In genomic region chr15:83410270-83410669, GRCm38 (mm10) we compare ENCODE assay signal across 14 mouse cellular contexts. TPM values are rescaled to one million over a fixed set of nuclear protein-coding genes. Genes with fewer than 3 reads are reported as not detected.
DNase-seq lines count a peak whose midpoint lies in the region; ATAC-seq and TF ChIP-seq lines count a peak whose summit lies in the region.
"Had no signal": no experiment of that assay in that cellular context is flagged by ENCODE, and none has a peak within 500 bp of the region (broad histone marks: within the 10 kb centered on the region; RNA-seq: fewer than 3 reads in every experiment).

No protein-coding gene starts in this region.

- no peaks in the 10 kb centered on the region for H3K36me3 ChIP-seq in liver, adult 2 months (ENCODE audit: control insufficient read depth, insufficient read depth, low read length)
- H3K36me3 ChIP-seq in liver, embryonic 11.5 days (ENCODE audit: control insufficient read depth, insufficient read depth, low read length) = 0 out of 2 replicates have a peak, but pooled peaks cover 3% of the 10 kb centered on the region
- no peaks in the 10 kb centered on the region; a peak in 1 of 4 replicates for H3K36me3 ChIP-seq in MEL (ENCODE audit: control insufficient read depth in 1 of 2, insufficient read depth in 2 of 2, low read length in 2 of 2)
- peaks cover 14% of the 10 kb centered on the region for H3K36me3 ChIP-seq in liver, embryonic 16.5 days (ENCODE audit: control insufficient read depth, insufficient read depth)
- no peaks in the 10 kb centered on the region for H3K36me3 ChIP-seq in forebrain, postnatal 0 days (ENCODE audit: insufficient read depth)
- H3K36me3 ChIP-seq: embryonic facial prominence, embryonic 13.5 days; neural tube, embryonic 15.5 days had no signal

- peak; percentile 34 for DNase-seq in liver, adult 2 months (ENCODE audit: extremely low read depth, low read depth, low spot score)
- DNase-seq in liver, embryonic 11.5 days (ENCODE audit: low spot score) = no peak
- DNase-seq in MEL (ENCODE audit: low read depth, low spot score) = peak; percentile 36
- DNase-seq in thymus, postnatal 14 days = no peak
- no peak for DNase-seq in forebrain, postnatal 0 days
- DNase-seq in left cerebral cortex, postnatal 10 days (ENCODE audit: extremely low spot score in 1 of 2, low spot score in 2 of 2) = no peak
- DNase-seq: cerebellum, adult 9-10 months; kidney, adult 11 months; right cerebral cortex, postnatal 25 days had no signal

- H3K4me3 ChIP-seq in liver, adult 2 months (ENCODE audit: insufficient read depth, low read depth, low read length) = no peak overlapping the region
- H3K4me3 ChIP-seq in liver, embryonic 11.5 days (ENCODE audit: low read depth, low read length) = no peak overlapping the region
- H3K4me3 ChIP-seq in MEL (ENCODE audit: control insufficient read depth in 1 of 2, insufficient read depth in 1 of 2, low read depth in 2 of 2, low read length in 2 of 2) = no peak overlapping the region
- H3K4me3 ChIP-seq in bone marrow macrophage, adult 2 months (ENCODE audit: insufficient read depth, low read length) = peak overlapping the region; percentile 4; the same call in 1 of the 2 replicates
- no peak overlapping the region for H3K4me3 ChIP-seq in liver, embryonic 16.5 days (ENCODE audit: low read depth, low read length)
- no peak overlapping the region for H3K4me3 ChIP-seq in forebrain, postnatal 0 days (ENCODE audit: low read depth, low read length)
- H3K4me3 ChIP-seq: embryonic facial prominence, embryonic 13.5 days; neural tube, embryonic 15.5 days had no signal

- no peak for TF ChIP-seq CTCF in liver, adult 2 months (IDR thresholded peaks at IDR 0.05; ENCODE audit: low read depth, low read length)
- TF ChIP-seq CTCF in MEL (IDR thresholded peaks at IDR 0.05 in 2 of 3, conservative IDR thresholded peaks at IDR 0.05 in 1 of 3; ENCODE audit: control insufficient read depth in 1 of 3, insufficient read depth in 1 of 3, low read depth in 2 of 3, low read length in 3 of 3, poor library complexity in 1 of 3, severe bottlenecking in 1 of 3) = no peak
- no peak for TF ChIP-seq CTCF in bone marrow macrophage, adult 2 months (IDR thresholded peaks at IDR 0.05; ENCODE audit: low read depth, low read length)
- TF ChIP-seq CTCF in forebrain, postnatal 0 days (IDR thresholded peaks at IDR 0.05; ENCODE audit: low read depth) = no peak

- H3K27ac ChIP-seq in liver, adult 2 months (replicated peaks; ENCODE audit: insufficient read depth, low read depth, low read length) = no peak overlapping the region
- no peak overlapping the region; the same call in 1 of the 2 replicates for H3K27ac ChIP-seq in liver, embryonic 11.5 days (ENCODE audit: low read depth, low read length)
- H3K27ac ChIP-seq in MEL (ENCODE audit: control insufficient read depth, low read depth, low read length) = no peak overlapping the region
- peak overlapping the region; percentile 30 for H3K27ac ChIP-seq in bone marrow macrophage, adult 2 months (ENCODE audit: insufficient read depth, low read depth, low read length)
- H3K27ac ChIP-seq in liver, embryonic 16.5 days (ENCODE audit: low read length) = no peak overlapping the region
- H3K27ac ChIP-seq in forebrain, postnatal 0 days (ENCODE audit: low read depth, low read length) = no peak overlapping the region
- H3K27ac ChIP-seq: embryonic facial prominence, embryonic 13.5 days; neural tube, embryonic 15.5 days had no signal

- H3K9me3 ChIP-seq in liver, embryonic 11.5 days (ENCODE audit: control insufficient read depth, low read length) = no peaks in the 10 kb centered on the region
- H3K9me3 ChIP-seq in MEL (replicated peaks; ENCODE audit: insufficient read depth, low read length) = no peaks in the 10 kb centered on the region
- H3K9me3 ChIP-seq in liver, embryonic 16.5 days (replicated peaks; ENCODE audit: control insufficient read depth, low read length) = no peaks in the 10 kb centered on the region
- H3K9me3 ChIP-seq in forebrain, postnatal 0 days (ENCODE audit: low read length) = no peaks in the 10 kb centered on the region
- H3K9me3 ChIP-seq: embryonic facial prominence, embryonic 13.5 days; neural tube, embryonic 15.5 days had no signal

- WGBS in liver, adult 2 months = 46% methylated on average over 6 of the region's 6 CpGs
- 47% methylated on average over 6 of the region's 6 CpGs for WGBS in liver, embryonic 11.5 days
- WGBS in liver, embryonic 16.5 days (ENCODE audit: insufficient replicate concordance) = 53% methylated on average over 6 of the region's 6 CpGs
- WGBS in forebrain, postnatal 0 days = 79% methylated on average over 6 of the region's 6 CpGs

- TF ChIP-seq RAD21 in MEL (IDR thresholded peaks at IDR 0.05; ENCODE audit: low read depth, low read length) = no peak

- TF ChIP-seq EP300 in MEL (IDR thresholded peaks at IDR 0.05; ENCODE audit: low read depth in 1 of 2, low read length in 2 of 2) = no peak

- ATAC-seq in liver, embryonic 11.5 days (replicated peaks; ENCODE audit: low FRiP score) = no peak
- no peak for ATAC-seq in liver, embryonic 16.5 days (ENCODE audit: low read depth)
- ATAC-seq in forebrain, postnatal 0 days = no peak
- ATAC-seq: midbrain, embryonic 16.5 days had no signal

- peaks cover 4% of the 10 kb centered on the region for H3K4me1 ChIP-seq in liver, adult 2 months (ENCODE audit: control insufficient read depth, insufficient read depth, low read length)
- H3K4me1 ChIP-seq in liver, embryonic 11.5 days (replicated peaks; ENCODE audit: control insufficient read depth, insufficient read depth, low read length) = peaks cover 23% of the 10 kb centered on the region
- H3K4me1 ChIP-seq in MEL (ENCODE audit: control insufficient read depth in 1 of 2, insufficient read depth in 2 of 2, low read length in 2 of 2) = no peaks in the 10 kb centered on the region
- H3K4me1 ChIP-seq in bone marrow macrophage, adult 2 months (ENCODE audit: control insufficient read depth, insufficient read depth, low read length) = peaks cover 64% of the 10 kb centered on the region
- peaks cover 18% of the 10 kb centered on the region for H3K4me1 ChIP-seq in liver, embryonic 16.5 days (ENCODE audit: control insufficient read depth, low read depth, low read length)
- no peaks in the 10 kb centered on the region for H3K4me1 ChIP-seq in forebrain, postnatal 0 days (ENCODE audit: insufficient read depth)
- H3K4me1 ChIP-seq: neural tube, embryonic 15.5 days had no signal

- no peak overlapping the region for H3K4me2 ChIP-seq in liver, embryonic 11.5 days
- H3K4me2 ChIP-seq in liver, embryonic 16.5 days (ENCODE audit: low read depth, low read length) = no peak overlapping the region
- no peak overlapping the region for H3K4me2 ChIP-seq in forebrain, postnatal 0 days (ENCODE audit: low read depth)
- H3K4me2 ChIP-seq: embryonic facial prominence, embryonic 13.5 days; neural tube, embryonic 15.5 days had no signal

- H3K27me3 ChIP-seq in liver, adult 2 months (ENCODE audit: control insufficient read depth, insufficient read depth, low read length) = no peaks in the 10 kb centered on the region
- no peaks in the 10 kb centered on the region for H3K27me3 ChIP-seq in liver, embryonic 11.5 days (replicated peaks; ENCODE audit: control insufficient read depth, insufficient read depth, low read length)
- H3K27me3 ChIP-seq in MEL (ENCODE audit: control insufficient read depth in 1 of 2, insufficient read depth in 2 of 2, low read length in 2 of 2) = no peaks in the 10 kb centered on the region
- no peaks in the 10 kb centered on the region for H3K27me3 ChIP-seq in liver, embryonic 16.5 days (ENCODE audit: control insufficient read depth, insufficient read depth, low read depth, low read length)
- H3K27me3 ChIP-seq in forebrain, postnatal 0 days (ENCODE audit: insufficient read depth, low read length) = no peaks in the 10 kb centered on the region
- H3K27me3 ChIP-seq: embryonic facial prominence, embryonic 13.5 days; neural tube, embryonic 15.5 days had no signal

- intact Hi-C loops in left cerebral cortex, postnatal 10 days (cut with DNase I) = no loop called here

- TF ChIP-seq POLR2A in liver, adult 2 months (IDR thresholded peaks at IDR 0.05; ENCODE audit: extremely low read depth, insufficient read depth, low read length) = no peak
- TF ChIP-seq POLR2A in MEL (IDR thresholded peaks at IDR 0.05; ENCODE audit: control insufficient read depth in 1 of 2, insufficient read depth in 1 of 2, low read depth in 1 of 2, low read length in 2 of 2, poor library complexity in 1 of 2) = no peak
- no peak for TF ChIP-seq POLR2A in bone marrow macrophage, adult 2 months (IDR thresholded peaks at IDR 0.05; ENCODE audit: borderline replicate concordance, low read depth, low read length)

- no peak overlapping the region for H3K9ac ChIP-seq in liver, adult 2 months (ENCODE audit: low read depth, low read length)
- no peak overlapping the region for H3K9ac ChIP-seq in liver, embryonic 11.5 days (ENCODE audit: low read depth, low read length)
- no peak overlapping the region for H3K9ac ChIP-seq in MEL (ENCODE audit: control insufficient read depth, low read depth, low read length, poor library complexity, severe bottlenecking)
- H3K9ac ChIP-seq in liver, embryonic 16.5 days (ENCODE audit: low read depth, low read length) = peak overlapping the region; percentile 6; the same call in 1 of the 2 replicates
- H3K9ac ChIP-seq in forebrain, postnatal 0 days = no peak overlapping the region
- H3K9ac ChIP-seq: embryonic facial prominence, embryonic 13.5 days; neural tube, embryonic 15.5 days had no signal

- H3K79me2 ChIP-seq in liver, adult 2 months (ENCODE audit: control insufficient read depth, insufficient read depth, low read length) = peaks cover 40% of the 10 kb centered on the region
- peaks cover 17% of the 10 kb centered on the region for H3K79me2 ChIP-seq in MEL (ENCODE audit: control insufficient read depth, insufficient read depth, low read length, poor library complexity)

TF ChIP-seq in MEL, 35 proteins besides CTCF, POLR2A, EP300 and RAD21 (continues in another document):
- TF ChIP-seq GATA1 (IDR thresholded peaks at IDR 0.05; ENCODE audit: low read depth, low read length) (no peak), ZC3H11A (IDR thresholded peaks at IDR 0.05; ENCODE audit: low read depth, low read length) (no peak), TBP (IDR thresholded peaks at IDR 0.05; ENCODE audit: low read depth, low read length) (no peak), HCFC1 (IDR thresholded peaks at IDR 0.05; ENCODE audit: low read depth, low read length) (no peak)

RNA-seq across cellular contexts. Expression of gene Pacsin2, which starts 54.1 kb away (rescaled TPM):
- total RNA-seq in liver, adult 2 months (2014; rRNA removed) = 34.0 and 34.9 TPM in 2 replicates
- 28.9 and 29.1 TPM in 2 replicates for polyA plus RNA-seq in liver, adult 2 months (2012; rRNA removed)
- 82.9 and 89.3 TPM in 2 replicates for polyA plus RNA-seq in liver, embryonic 11.5 days (2014; fragmentation: Nextera tagmentation; extraction: Ambion mirVana)
- total RNA-seq in MEL (2012; rRNA removed) = 58.7 and 64.7 TPM in 2 replicates
- polyA plus RNA-seq in MEL (2012; ENCODE audit: insufficient read depth in 1 of 2, insufficient read length in 2 of 2, low read depth in 1 of 2, low replicate concordance in 2 of 2, missing spikeins in 1 of 2) = 100 to 1,000 TPM; 103 to 425 TPM
- polyA plus RNA-seq in bone marrow macrophage, adult 2 months (2012; ENCODE audit: insufficient read depth, insufficient read length, missing spikeins) = 61.4 and 63.7 TPM in 2 replicates
- 45.6 and 47.9 TPM in 2 replicates for polyA plus RNA-seq in liver, embryonic 16.5 days (2015; fragmentation: Nextera tagmentation; extraction: Ambion mirVana)
- 13.8 and 20.9 TPM in 2 replicates for total RNA-seq in forebrain, postnatal 0 days (2014; rRNA removed)
- 10.4 and 16.5 TPM in 2 replicates for polyA plus RNA-seq in forebrain, postnatal 0 days (2015; fragmentation: Nextera tagmentation; extraction: Ambion mirVana)
- total RNA-seq in left cerebral cortex, postnatal 10 days (2021) = 10 to 100 TPM; 47.5 to 48.6 TPM

Comparison
In these comparisons a context has a peak if more than half of its experiments do, and no peak if none do; other contexts are left out.
1. DNase-seq: peak in liver, adult 2 months (single experiment) and MEL (single experiment); none in liver, embryonic 11.5 days (single experiment), thymus, postnatal 14 days (single experiment), forebrain, postnatal 0 days (single experiment) and left cerebral cortex, postnatal 10 days (0 of 2).